Mouse (Mus musculus) gastrocnemius, adult 8-10 months (tissue): ENCODE measurements at regions not wholly inside any gene's neighbourhood (a gene's known extent, or its start where the extent isn't known, plus 50 kb on each side); places are given as distances from the start of the nearest gene placed in this dataset.

Experiments
- DNase-seq, 2 experiments: peaks; one replicate each; pipeline ENCODE4 v3.0.0; 2022; ENCODE audit warnings: low spot score in 2 of 2

- no peak for DNase-seq
Measured at GRCm38 (mm10) chr4:124256515-124256914, 338.7 kb upstream of the 4930535I16Rik start.

GRCm38 (mm10) chr4:124255183-124255543, 337.3 kb upstream of the 4930535I16Rik start:
- DNase-seq: no peak

DNA sequence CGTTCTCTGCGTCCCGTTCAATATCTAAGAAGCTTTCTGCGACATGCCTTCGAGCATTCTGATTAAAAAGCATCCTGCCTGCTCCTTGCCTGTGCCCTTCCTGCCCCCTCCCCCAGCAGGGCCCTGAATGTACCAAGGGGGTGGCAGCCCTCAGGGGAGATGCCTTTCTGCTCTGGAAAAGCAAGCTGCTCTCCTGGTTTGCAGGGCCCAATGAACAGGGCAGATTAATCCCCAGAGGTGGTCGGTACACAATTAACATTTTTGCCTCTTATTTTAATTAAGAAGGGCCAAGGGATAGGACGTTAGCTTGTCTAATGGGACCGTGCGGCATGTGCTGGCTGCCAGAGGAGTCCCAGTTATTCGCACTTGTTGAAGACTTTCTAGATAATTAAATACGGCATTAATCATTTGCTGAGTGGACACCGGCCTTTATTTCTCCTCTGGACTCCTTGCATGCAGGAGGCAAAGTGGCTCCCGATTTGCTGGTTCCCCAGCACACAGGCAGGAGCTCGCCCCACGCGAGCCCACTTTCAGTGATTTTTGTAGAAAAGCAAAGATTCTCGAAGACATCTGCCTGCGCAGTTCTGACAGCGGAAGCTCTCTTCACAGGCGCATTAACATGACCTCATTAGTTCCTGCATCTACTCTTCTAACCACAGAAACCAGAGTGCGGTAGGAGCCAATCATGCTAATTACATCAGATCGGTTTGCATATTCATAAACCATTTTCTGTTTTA, 336.8 kb upstream of the 4930535I16Rik start:
- DNase-seq: no peak

- DNase-seq: no peak
Measured at GRCm38 (mm10) chr4:124241600-124241999, 323.8 kb upstream of the 4930535I16Rik start.

- no peak for DNase-seq
Measured at GRCm38 (mm10) chr4:124236476-124236875, 318.7 kb upstream of the 4930535I16Rik start.

- DNase-seq: peak; percentile 8 to 10
Measured at GRCm38 (mm10) chr4:124228537-124228936, 310.7 kb upstream of the 4930535I16Rik start.

DNA sequence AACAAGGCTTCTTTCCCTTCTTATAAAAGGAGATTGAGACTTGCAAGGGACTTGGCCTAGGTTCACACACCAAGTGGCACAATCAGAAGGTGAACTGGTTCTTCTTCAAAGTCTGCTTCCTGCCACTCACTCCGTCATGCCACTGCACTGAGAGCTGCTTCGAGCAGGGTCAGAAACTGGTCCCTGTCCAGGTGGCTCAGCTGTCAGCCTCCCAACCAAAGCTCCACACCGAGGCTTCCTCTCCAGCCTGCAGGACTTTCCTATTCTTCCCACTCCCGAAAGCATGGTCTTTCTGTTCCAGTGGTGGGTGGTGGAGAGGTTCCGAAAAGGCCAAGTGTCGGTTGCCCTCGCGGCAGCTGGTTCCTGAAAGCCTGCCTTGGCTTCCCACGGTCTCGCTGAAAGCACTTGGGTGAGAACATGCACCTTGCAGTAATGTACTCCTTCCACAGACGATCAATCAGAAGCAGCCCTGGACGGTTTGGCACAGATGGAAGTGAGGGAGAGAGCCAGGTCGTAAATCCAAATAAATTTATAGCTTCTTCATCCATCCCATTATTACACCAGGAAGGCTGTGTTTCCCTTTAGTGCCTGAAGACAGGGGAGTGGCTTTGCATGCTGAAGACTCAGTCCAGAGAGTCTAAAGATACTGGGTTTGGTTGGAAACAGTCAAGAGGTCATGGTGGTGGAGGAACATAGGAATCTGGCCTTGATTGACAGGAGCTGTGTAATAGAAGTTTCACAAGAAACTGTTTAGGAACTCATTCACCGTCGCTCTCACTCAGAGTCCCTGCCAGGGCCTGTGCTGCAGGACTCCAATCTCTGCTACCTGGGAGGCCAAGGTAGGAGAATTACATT, 306.1 kb upstream of the 4930535I16Rik start:
- no peak for DNase-seq

DNA sequence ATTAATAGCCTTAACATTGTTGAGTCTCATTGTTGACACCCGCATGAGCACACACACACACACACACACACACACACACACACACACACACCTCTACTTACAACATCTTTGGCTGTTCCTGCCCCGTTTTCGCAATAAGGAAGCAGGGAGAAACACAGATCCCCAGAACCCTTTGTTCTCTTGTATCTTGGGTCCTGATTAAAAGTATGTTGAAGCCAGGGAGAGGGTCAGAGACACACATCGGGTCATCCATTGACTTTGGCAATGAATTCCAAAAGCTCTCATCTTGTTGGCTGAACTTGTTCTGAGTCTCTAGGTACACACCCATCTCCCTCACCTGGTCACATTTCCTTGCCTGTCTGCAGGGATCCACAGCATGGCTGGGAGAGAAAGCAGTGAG, 303.9 kb upstream of the 4930535I16Rik start:
- no peak for DNase-seq

DNA sequence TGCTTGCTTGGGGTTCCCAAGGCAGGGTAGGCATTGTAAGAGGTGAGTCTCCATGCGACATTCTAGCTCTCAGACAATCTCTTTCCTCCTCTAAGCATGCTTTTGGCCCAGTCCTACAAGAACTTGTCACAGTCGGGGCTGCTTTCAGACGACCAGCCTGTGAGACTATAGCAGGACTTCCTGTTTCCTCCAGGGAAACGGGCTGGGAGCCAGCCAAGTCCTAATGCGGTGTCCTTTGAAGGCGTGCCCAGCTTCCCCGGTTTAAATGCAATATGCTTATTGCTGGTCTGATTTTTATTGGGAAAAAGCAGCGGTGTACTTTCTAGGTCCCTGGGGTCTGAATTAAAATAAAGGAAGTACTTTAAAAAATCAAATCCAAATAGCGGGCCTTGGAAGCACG, 299.4 kb upstream of the 4930535I16Rik start:
- DNase-seq: peak in 1 of 2 experiments; percentile 7

DNA sequence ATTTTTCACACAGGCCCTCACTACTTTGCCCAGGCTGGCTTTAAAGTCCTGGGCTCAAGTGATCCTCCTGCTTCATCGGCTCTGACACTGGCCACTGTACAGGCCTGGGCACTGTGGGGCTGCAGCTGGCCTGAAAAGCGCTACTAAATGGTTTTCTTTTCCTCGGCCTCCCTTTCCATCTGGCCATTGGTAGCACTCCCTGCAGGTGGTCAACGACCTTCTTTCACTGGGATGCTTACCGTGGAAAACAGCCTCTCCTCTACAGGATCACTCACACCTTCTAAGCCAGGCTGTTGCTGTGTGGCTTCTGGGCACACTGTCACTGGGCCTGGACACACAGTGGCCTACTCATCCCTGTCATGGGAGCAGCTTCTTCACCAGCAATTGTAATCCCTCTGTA, 298.5 kb upstream of the 4930535I16Rik start:
- DNase-seq: no peak

DNA sequence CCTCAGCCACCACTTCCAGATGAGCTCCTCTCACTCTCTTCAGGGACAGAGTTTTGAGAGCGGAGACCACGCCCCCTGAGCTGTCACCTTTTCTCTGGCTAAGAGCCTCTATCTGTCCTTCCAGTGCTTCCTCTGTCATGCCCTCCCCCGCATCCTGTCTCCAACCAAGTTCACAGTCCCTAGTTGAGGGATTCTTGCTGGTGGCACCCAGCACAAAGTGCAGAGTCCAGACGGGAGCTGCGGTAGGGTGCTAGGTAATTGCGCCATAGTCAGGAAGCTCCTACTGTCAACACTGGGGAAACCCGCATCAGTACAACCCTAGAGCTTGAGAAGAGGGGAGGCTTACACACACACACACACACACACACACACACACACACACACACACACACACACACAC, 297.3 kb upstream of the 4930535I16Rik start:
- no peak for DNase-seq

DNA sequence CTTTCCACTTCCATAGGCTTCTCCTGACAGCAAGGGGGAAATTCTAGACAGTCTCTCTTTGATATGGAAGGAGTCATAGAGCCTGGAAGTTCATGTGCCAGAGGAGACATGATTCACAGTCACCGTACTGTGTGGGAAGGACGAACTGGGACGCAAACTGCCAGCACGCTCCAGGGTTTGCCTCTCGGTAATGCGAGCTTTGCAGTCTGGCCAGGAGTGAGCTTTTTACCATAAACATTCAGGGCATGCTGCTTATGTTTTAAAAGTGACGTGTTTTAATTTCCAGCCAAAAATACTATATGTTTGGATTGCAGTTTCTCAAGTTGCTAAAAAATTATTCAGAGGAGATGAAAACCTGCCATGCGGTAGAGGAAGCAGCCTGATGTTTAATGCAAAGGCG, 292.3 kb upstream of the 4930535I16Rik start:
- no peak for DNase-seq

DNA sequence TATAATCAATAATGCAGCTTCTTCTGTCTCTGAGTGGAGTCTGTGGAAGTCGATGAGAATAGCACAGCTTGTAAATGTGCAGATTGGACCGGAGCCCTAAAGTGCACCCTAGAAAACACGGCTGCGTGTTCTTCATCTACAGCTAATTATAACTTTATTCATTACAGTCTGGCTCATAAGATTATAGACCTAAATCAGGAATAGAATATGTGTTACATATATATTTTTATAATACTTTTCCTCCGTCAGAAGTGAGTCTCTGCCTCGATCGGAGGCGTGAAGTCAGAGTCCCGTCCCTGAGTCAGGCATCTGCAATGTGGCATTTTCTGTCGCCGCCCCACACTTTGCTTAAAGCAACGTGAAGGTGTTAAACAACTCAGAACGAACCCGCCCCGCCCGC, 288.7 kb upstream of the 4930535I16Rik start:
- no peak for DNase-seq

- no peak for DNase-seq
Measured at GRCm38 (mm10) chr4:124203736-124204135, 285.9 kb upstream of the 4930535I16Rik start.

GRCm38 (mm10) chr4:124199884-124200844, 282.3 kb upstream of the 4930535I16Rik start:
- DNase-seq: no peak

DNA sequence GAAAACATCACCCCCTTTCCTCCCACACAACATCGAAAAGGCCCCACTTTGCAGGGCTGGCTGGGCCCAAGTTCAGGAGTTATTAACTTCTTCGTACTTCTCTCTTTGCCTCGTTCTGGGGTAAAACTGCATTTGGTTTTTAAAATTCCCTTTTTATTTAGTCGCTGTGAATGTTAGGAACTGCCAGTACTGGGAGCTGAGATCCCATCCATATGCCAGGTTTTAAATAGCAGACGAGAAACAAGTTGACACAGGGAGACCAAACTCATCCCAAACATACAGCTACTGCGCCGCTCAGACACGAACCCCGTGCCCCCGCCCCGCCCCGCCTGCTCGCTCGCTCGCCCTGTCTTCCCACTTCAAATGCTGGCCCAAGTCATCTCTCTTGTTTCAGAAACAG, 281.0 kb upstream of the 4930535I16Rik start:
- DNase-seq: no peak

- no peak for DNase-seq
Measured at GRCm38 (mm10) chr4:124196711-124197110, 278.9 kb upstream of the 4930535I16Rik start.

GRCm38 (mm10) chr4:124193059-124193721, 275.4 kb upstream of the 4930535I16Rik start:
- DNase-seq: no peak

DNA sequence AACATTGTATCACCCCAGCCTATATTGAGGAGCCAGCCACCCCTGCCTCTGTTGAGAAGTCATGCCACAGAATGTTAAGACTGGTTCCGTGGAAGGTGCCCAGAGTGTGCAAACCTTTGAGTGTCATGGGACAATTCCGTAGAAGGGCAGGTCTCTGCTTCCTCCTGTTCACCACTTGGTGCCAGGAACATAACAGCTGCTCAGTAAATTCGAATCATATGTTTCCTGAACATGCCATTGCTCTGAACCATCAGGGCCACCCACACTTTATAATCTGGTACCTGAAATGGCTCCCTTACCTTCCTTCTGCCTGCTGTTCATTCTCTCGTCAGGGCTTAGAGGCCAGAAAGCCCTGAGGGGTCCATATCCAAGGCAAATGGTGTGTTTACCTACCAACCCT, 273.0 kb upstream of the 4930535I16Rik start:
- no peak for DNase-seq

DNA sequence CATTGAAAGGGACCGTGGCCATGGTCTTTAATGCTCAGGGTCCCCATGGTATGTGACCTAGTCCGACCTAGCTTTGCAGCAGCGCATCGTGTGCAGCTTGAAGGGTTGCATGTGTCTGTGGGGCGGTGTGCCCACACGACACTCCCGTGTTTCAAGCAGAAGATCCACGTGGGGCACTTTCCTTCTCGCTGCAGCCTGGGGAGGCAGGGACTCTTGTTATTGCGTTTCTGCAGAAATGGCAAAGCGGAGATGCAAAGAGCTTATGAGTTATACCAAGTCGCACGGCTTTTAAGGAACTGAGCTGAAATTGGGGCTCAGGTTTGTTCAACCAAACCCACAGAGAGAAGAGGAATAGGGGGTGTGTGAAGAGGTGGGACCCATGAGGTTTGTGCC, 272.2 kb upstream of the 4930535I16Rik start:
- no peak for DNase-seq

GRCm38 (mm10) chr4:124189352-124189992, 271.6 kb upstream of the 4930535I16Rik start:
- no peak for DNase-seq
